ENCODE assay signal across 9 mouse cellular contexts in genomic region chr12:12840661-12841384, GRCm38 (mm10).
A peak's percentile ranks its signal among the peaks of the same experiment; 100 is the strongest.
DNase-seq lines count a peak whose midpoint lies in the region; ATAC-seq and TF ChIP-seq lines count a peak whose summit lies in the region.
"Had no signal": no experiment of that assay in that cellular context is flagged by ENCODE, and none has a peak within 500 bp of the region (broad histone marks: within the 10 kb centered on the region; RNA-seq: fewer than 3 reads in every experiment).

No protein-coding gene starts in this region.

- peaks cover 7% of the 10 kb centered on the region for H3K4me1 ChIP-seq in lung, embryonic 14.5 days (ENCODE audit: insufficient read depth)
- peaks cover 21% of the 10 kb centered on the region for H3K4me1 ChIP-seq in embryonic facial prominence, embryonic 13.5 days
- peaks cover 22% of the 10 kb centered on the region for H3K4me1 ChIP-seq in neural tube, embryonic 15.5 days

- H3K4me3 ChIP-seq in lung, embryonic 14.5 days (ENCODE audit: low read depth, low read length) = peak overlapping the region; percentile 12; the same call in 1 of the 2 replicates
- H3K4me3 ChIP-seq in embryonic facial prominence, embryonic 13.5 days = peak overlapping the region; percentile 27
- H3K4me3 ChIP-seq in neural tube, embryonic 15.5 days (replicated peaks) = no peak overlapping the region
- H3K4me3 ChIP-seq in left cerebral cortex, adult 2 months = no peak overlapping the region
- H3K4me3 ChIP-seq: megakaryocyte, embryonic 14.5 days had no signal

- no peak for TF ChIP-seq CTCF in lung, embryonic 14.5 days (IDR thresholded peaks at IDR 0.05; ENCODE audit: low read depth)
- TF ChIP-seq CTCF in left cerebral cortex, adult 2 months (IDR thresholded peaks at IDR 0.05) = no peak

- H3K9me3 ChIP-seq in lung, embryonic 14.5 days (ENCODE audit: low read depth, low read length) = no peaks in the 10 kb centered on the region
- no peaks in the 10 kb centered on the region for H3K9me3 ChIP-seq in embryonic facial prominence, embryonic 13.5 days
- H3K9me3 ChIP-seq in neural tube, embryonic 15.5 days (replicated peaks) = no peaks in the 10 kb centered on the region

- H3K9ac ChIP-seq in lung, embryonic 14.5 days = peak overlapping the region; percentile 7; the same call in 1 of the 2 replicates
- H3K9ac ChIP-seq in embryonic facial prominence, embryonic 13.5 days = peak overlapping the region; percentile 49; the same call in 1 of the 2 replicates
- no peak overlapping the region for H3K9ac ChIP-seq in neural tube, embryonic 15.5 days (replicated peaks)

- WGBS in lung, embryonic 14.5 days = 22% methylated on average over 17 of the region's 17 CpGs
- WGBS in embryonic facial prominence, embryonic 13.5 days = 14% methylated on average over 17 of the region's 17 CpGs
- 11% methylated on average over 17 of the region's 17 CpGs for WGBS in neural tube, embryonic 15.5 days

- H3K36me3 ChIP-seq in lung, embryonic 14.5 days (ENCODE audit: insufficient read depth) = no peaks in the 10 kb centered on the region
- H3K36me3 ChIP-seq in embryonic facial prominence, embryonic 13.5 days = no peaks in the 10 kb centered on the region
- H3K36me3 ChIP-seq in neural tube, embryonic 15.5 days = no peaks in the 10 kb centered on the region

- DNase-seq in lung, embryonic 14.5 days = peak; percentile 52
- no peak for DNase-seq in lung, postnatal 25 days (ENCODE audit: low spot score)
- DNase-seq in kidney, postnatal 14 days = peak; percentile 24
- no peak for DNase-seq in left cerebral cortex, adult 2 months (ENCODE audit: extremely low spot score in 1 of 2, low spot score in 2 of 2)
- no peak for DNase-seq in adrenal gland, postnatal 36 days
- DNase-seq in frontal cortex, postnatal 10 days (ENCODE audit: low spot score in 2 of 2) = no peak

- H3K27ac ChIP-seq in lung, embryonic 14.5 days (ENCODE audit: low read depth) = peak overlapping the region; percentile 47; the same call in 1 of the 2 replicates
- peak overlapping the region; percentile 52 for H3K27ac ChIP-seq in embryonic facial prominence, embryonic 13.5 days
- H3K27ac ChIP-seq in neural tube, embryonic 15.5 days (replicated peaks) = no peak overlapping the region
- H3K27ac ChIP-seq in left cerebral cortex, adult 2 months = no peak overlapping the region

- intact Hi-C loops in left cerebral cortex, adult 2 months (cut with DNase I) = no loop called here

- peak; percentile 79 for ATAC-seq in lung, embryonic 14.5 days (ENCODE audit: insufficient read depth)
- peak; percentile 43; the same call in 1 of the 2 replicates for ATAC-seq in embryonic facial prominence, embryonic 13.5 days (ENCODE audit: insufficient number of reproducible peaks, insufficient read depth, low FRiP score, low TSS enrichment, low read depth)
- peak; percentile 43; the same call in 1 of the 2 replicates for ATAC-seq in neural tube, embryonic 15.5 days (ENCODE audit: low FRiP score)

- no peaks in the 10 kb centered on the region for H3K27me3 ChIP-seq in lung, embryonic 14.5 days (ENCODE audit: insufficient read depth, low read length)
- H3K27me3 ChIP-seq in embryonic facial prominence, embryonic 13.5 days = no peaks in the 10 kb centered on the region
- no peaks in the 10 kb centered on the region for H3K27me3 ChIP-seq in neural tube, embryonic 15.5 days (replicated peaks)

- H3K4me2 ChIP-seq in lung, embryonic 14.5 days = peak overlapping the region; percentile 59
- H3K4me2 ChIP-seq in embryonic facial prominence, embryonic 13.5 days = peak overlapping the region; percentile 58
- H3K4me2 ChIP-seq in neural tube, embryonic 15.5 days = peak overlapping the region; percentile 41

Comparison
In these comparisons a context has a peak if more than half of its experiments do, and no peak if none do; other contexts are left out.
1. DNase-seq: peak in lung, embryonic 14.5 days (single experiment) and kidney, postnatal 14 days (single experiment); none in lung, postnatal 25 days (single experiment), left cerebral cortex, adult 2 months (0 of 2), adrenal gland, postnatal 36 days (0 of 2) and frontal cortex, postnatal 10 days (0 of 2).
2. H3K27ac ChIP-seq: peak in lung, embryonic 14.5 days (single experiment) and embryonic facial prominence, embryonic 13.5 days (single experiment); none in neural tube, embryonic 15.5 days (single experiment) and left cerebral cortex, adult 2 months (single experiment).
3. H3K4me3 ChIP-seq: peak in lung, embryonic 14.5 days (single experiment) and embryonic facial prominence, embryonic 13.5 days (single experiment); none in neural tube, embryonic 15.5 days (single experiment) and left cerebral cortex, adult 2 months (single experiment).
4. Peak in every context shown above with its lines, with median percentiles within 50 percentile points of each other: ATAC-seq and H3K4me2 ChIP-seq.